Mouse (Mus musculus) right cerebral cortex, adult 18-20 months (tissue): Measurements from ENCODE around the gene Mmp19.

Source experiments
- DNase-seq: peaks from one replicate; pipeline ENCODE4 v3.0.0; 2022; ENCODE audit warnings: mixed read lengths

Gene Mmp19

GRCm38 (mm10) chr10:128790398-128791124 is at the start of gene Mmp19:
Mmp19 (plus strand) TSS chr10:128790910.
- DNase-seq = no peak

- no peak for DNase-seq
Measured at GRCm38 (mm10) chr10:128742616-128743015, 48.1 kb upstream of the Mmp19 start.

- no peak for DNase-seq
Measured at GRCm38 (mm10) chr10:128743235-128743634, 47.5 kb upstream of the Mmp19 start.

GRCm38 (mm10) chr10:128743791-128744191 is 46.9 kb upstream of the Mmp19 start:
- DNase-seq = peak; percentile 49

GRCm38 (mm10) chr10:128744211-128744610 is 46.5 kb upstream of the Mmp19 start:
- DNase-seq = no peak

- no peak for DNase-seq
Measured at GRCm38 (mm10) chr10:128744680-128745601, 45.8 kb upstream of the Mmp19 start, which contains the start of gene Dgka. Dgka (minus strand) TSS chr10:128744855.

GRCm38 (mm10) chr10:128745946-128746613 is 44.6 kb upstream of the Mmp19 start:
- DNase-seq = no peak

GRCm38 (mm10) chr10:128746972-128747645 is 43.6 kb upstream of the Mmp19 start:
- DNase-seq = no peak

- peak; percentile 32 for DNase-seq
Measured at GRCm38 (mm10) chr10:128747646-128748251, 43.0 kb upstream of the Mmp19 start, which contains the start of gene Pym1. Pym1 (plus strand) TSS chr10:128747889.

GRCm38 (mm10) chr10:128748252-128748864 is 42.4 kb upstream of the Mmp19 start:
- peak; percentile 78 for DNase-seq

- no peak for DNase-seq
Measured at GRCm38 (mm10) chr10:128772895-128773294, 17.8 kb upstream of the Mmp19 start.

GRCm38 (mm10) chr10:128773685-128774084 is 17.0 kb upstream of the Mmp19 start:
- DNase-seq = no peak

- no peak for DNase-seq
Measured at GRCm38 (mm10) chr10:128778441-128778840, 12.3 kb upstream of the Mmp19 start.

- DNase-seq = no peak
Measured at GRCm38 (mm10) chr10:128779011-128779795, 11.5 kb upstream of the Mmp19 start.

- DNase-seq = no peak
Measured at GRCm38 (mm10) chr10:128780200-128780599, 10.5 kb upstream of the Mmp19 start.

- DNase-seq = no peak
Measured at GRCm38 (mm10) chr10:128792041-128792440, 1.3 kb downstream of the Mmp19 start.

GRCm38 (mm10) chr10:128793258-128793657 is 2.5 kb downstream of the Mmp19 start:
- DNase-seq = no peak

- no peak for DNase-seq
Measured at GRCm38 (mm10) chr10:128794391-128794790, 3.7 kb downstream of the Mmp19 start.

- DNase-seq = no peak
Measured at GRCm38 (mm10) chr10:128795581-128795980, 4.9 kb downstream of the Mmp19 start.

- DNase-seq = no peak
Measured at GRCm38 (mm10) chr10:128798676-128799075, 8.0 kb downstream of the Mmp19 start.
